Mouse (Mus musculus) right cerebral cortex, adult 18-20 months (tissue): Measurements from ENCODE around the gene Gm37240.

ENCODE experiments used
- DNase-seq: peaks from one replicate; pipeline ENCODE4 v3.0.0; 2022; ENCODE audit warnings: mixed read lengths

The Gm37240 gene

GRCm38 (mm10) chr3:85465283-85466025, 421.9 kb downstream of the Gm37240 start:
- DNase-seq: peak; percentile 93

- no peak for DNase-seq
Observed at GRCm38 (mm10) chr3:85460021-85460420, 427.3 kb downstream of the Gm37240 start.

- no peak for DNase-seq
Observed at GRCm38 (mm10) chr3:85456983-85457382, 430.3 kb downstream of the Gm37240 start.

- no peak for DNase-seq
Observed at GRCm38 (mm10) chr3:85455453-85455852, 431.9 kb downstream of the Gm37240 start.

DNA sequence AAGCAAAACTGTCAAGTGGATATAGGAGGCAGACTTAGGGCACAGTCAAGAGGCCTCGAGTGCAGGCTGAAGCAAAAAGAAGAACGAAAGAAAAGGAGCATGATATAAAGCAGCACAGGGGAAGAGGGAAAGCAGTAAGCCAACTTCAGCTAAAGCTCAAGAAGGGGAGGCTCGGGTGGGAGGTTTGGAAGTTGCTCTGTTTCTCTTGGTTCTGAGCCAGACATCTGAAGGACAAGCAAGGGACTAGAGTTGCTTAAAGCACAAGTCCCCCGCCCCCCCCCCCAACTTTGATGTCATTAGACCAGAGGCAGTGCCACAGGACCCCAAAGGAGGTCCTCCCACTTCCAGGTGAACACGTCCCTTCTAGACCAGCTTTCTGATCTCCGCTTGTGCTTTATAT, 433.3 kb downstream of the Gm37240 start:
- DNase-seq: no peak

DNA sequence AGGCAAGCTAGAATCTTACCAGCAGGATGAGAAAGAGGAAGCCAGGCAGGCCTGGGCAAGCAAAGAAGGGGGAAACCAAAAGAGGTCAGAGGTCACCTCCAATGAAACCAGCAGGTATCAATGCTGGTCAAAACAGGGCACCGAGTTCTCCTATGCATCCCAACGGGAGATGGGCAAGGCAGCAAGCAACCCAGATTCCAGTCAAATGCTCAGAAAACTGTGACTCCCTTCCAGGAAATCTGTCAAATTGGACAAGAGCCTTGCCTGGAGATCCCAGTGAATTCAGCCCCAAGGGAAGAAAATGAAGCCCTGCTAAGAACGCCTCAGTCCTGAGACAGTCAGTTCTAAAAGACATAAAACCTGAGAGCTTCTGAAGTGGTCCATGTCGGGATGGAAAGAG, 437.9 kb downstream of the Gm37240 start:
- DNase-seq: no peak

DNA sequence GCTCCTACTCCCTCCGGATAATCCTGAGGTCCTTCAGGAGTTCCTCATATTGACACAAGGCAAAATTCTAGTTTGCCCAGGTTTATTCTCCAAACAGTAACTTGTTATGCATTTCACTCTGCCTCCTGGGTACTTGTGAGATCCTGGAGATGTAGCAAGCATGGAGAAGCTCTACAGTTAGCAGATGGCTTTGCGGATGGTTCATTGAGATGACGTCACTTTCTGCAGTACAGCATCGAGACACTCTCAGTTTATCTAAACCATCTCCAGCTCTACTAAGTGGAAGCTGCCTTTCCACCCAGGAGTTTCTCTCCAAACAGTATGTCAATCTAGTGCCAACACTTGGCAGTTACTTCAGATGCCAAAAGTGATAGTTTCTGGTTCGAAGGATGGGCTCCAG, 444.5 kb downstream of the Gm37240 start:
- DNase-seq: peak; percentile 42

GRCm38 (mm10) chr3:85442261-85442660, 445.1 kb downstream of the Gm37240 start:
- DNase-seq: no peak

DNA sequence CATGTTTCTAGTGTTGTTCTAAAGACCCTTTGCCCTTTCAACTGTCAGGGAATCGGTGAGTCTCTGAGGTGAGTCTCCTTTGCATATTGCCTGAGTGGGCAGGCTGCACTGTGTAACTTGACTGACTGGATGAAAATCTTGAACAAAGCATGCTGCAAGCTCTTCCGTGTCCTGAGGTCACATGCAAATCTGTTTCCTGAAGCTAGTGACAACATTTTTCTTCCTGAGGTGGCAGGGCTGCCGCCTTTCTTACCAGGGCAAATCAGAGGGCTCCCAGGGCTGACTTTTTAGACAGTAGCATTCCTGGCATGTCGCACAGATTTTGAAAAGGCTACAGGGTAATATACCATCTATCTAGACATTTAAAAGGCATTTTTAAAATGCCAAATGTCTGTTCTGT, 451.9 kb downstream of the Gm37240 start:
- DNase-seq: no peak

GRCm38 (mm10) chr3:85431208-85431607, 456.1 kb downstream of the Gm37240 start:
- DNase-seq: peak; percentile 37

DNA sequence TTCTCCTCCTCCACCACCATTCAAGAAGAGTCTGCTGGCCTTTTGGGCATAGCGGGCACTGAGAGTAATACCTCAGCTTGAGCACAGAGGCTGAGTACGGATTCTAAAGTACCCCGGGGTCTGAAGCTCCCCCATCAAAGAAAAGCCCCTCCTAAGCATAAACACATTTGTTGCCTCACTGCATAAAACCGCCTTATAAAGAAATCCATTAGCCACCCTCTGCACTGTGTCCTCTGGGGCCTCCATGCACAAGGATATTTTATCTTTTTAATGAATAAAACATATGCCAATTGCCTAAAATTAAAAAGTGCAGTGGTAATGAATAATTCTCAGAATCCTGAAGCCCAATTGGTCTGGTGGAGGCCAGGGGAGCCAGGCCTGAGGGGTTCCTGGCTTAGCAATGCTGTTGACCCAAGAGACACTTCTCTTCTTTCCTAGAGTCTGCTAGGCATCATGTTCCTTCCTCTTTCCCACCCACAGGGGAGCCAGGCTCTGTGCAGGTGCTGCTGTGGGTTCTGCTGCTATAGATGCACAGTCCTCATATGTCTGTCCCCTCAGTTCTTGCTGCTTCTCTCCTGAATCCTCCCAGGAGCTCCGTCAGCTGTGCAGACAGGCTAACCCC, 463.8 kb downstream of the Gm37240 start:
- no peak for DNase-seq

DNA sequence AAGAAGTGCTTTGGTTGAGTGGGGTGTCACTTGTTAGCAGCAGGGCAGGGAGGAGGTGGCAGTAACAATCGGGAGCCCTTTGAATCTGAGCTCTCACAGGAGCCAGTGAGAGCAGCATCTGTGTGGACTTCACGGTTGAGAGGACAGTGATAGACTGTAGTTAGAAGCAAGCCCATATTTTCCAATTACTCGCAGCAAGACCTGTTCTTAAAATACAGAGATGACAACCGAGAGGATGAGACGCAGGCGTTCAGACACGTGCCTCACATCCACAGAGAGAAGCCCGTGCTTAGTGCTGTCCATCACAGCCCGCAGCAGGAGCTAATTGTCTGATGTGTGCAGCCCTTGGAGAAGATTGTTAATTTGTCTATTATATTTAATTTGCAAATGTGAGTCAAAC, 465.9 kb downstream of the Gm37240 start:
- DNase-seq: peak; percentile 37

DNA sequence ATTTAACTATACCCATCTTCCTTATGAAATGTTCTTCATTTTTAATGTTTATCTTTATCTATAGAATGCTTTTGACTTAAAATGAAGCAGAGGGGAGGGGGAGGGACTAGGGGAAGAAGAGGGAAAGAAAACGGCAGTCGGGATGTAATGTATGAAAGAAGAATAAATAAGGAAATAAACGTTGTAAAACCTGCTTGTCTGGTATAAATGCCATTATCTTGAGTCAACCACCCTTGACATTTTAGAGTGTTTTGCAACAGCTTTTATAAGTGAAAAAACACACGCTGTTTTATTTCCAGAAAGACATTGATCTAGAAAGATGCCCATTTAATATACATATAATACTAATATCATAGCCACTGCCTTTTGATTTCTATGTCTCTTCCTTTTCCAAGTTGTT, 469.7 kb downstream of the Gm37240 start:
- DNase-seq: no peak

GRCm38 (mm10) chr3:85398841-85399240, 488.5 kb downstream of the Gm37240 start:
- DNase-seq: no peak

- DNase-seq: no peak
Observed at GRCm38 (mm10) chr3:85398483-85398835, 488.9 kb downstream of the Gm37240 start.

GRCm38 (mm10) chr3:85397816-85398482, 489.4 kb downstream of the Gm37240 start:
- DNase-seq: no peak

GRCm38 (mm10) chr3:85393395-85393794, 493.9 kb downstream of the Gm37240 start:
- DNase-seq: peak; percentile 43

GRCm38 (mm10) chr3:85391756-85392155, 495.6 kb downstream of the Gm37240 start:
- DNase-seq: no peak

DNA sequence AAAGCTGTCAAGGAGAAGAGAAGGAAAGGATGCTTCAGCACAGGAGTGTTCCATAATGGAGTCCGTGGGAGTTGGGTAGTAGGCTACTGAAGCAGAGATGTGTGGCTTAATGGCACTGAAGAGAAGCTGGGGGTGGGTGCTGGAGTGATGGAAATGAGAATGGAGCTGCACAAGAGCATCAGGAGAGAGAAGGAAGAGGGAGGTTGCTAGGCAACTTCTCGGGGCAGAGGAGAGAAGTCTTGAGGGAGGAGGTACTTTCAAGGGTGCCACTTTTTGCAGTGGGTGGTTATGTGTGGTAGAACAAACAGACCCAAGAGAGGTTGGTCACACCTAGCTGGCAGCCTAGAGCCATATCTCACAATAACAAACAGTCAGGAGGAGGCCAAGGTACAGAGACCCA, 496.2 kb downstream of the Gm37240 start:
- DNase-seq: peak; percentile 93

- no peak for DNase-seq
Observed at GRCm38 (mm10) chr3:85385371-85385770, 501.9 kb downstream of the Gm37240 start.

- DNase-seq: no peak
Observed at GRCm38 (mm10) chr3:85383330-85383729, 504.0 kb downstream of the Gm37240 start.

GRCm38 (mm10) chr3:85378703-85379395, 508.5 kb downstream of the Gm37240 start:
- peak; percentile 56 for DNase-seq

GRCm38 (mm10) chr3:85377946-85378702, 509.2 kb downstream of the Gm37240 start:
- DNase-seq: no peak
